Mouse (Mus musculus) megakaryocyte, embryonic 14.5 days (primary cell): ENCODE results near the gene Kdelr1. TPM values are rescaled to one million over a fixed set of nuclear protein-coding genes. Genes with fewer than 3 reads are reported as not detected.

Experiments
- H3K27me3 ChIP-seq: replicated peaks from 2 replicates; pipeline ENCODE3; 2012; ENCODE audit warnings: inconsistent platforms
- H3K36me3 ChIP-seq: replicated peaks from 2 replicates; pipeline ENCODE3; 2012; ENCODE audit warnings: low read length, inconsistent platforms, mixed read lengths
- H3K4me1 ChIP-seq: 2 replicates; pipeline ENCODE4 v1.6.1; 2012; ENCODE audit warnings: inconsistent platforms
- H3K4me3 ChIP-seq: replicated peaks from 2 replicates; pipeline ENCODE3; 2012; ENCODE audit warnings: moderate library complexity, mild to moderate bottlenecking, inconsistent platforms
- H3K9me3 ChIP-seq: 2 replicates; pipeline ENCODE4 v1.6.1; 2012; ENCODE audit warnings: inconsistent platforms
- FLI1 ChIP-seq: IDR thresholded peaks from 2 replicates; pipeline ENCODE4 v1.6.1; 2012; ENCODE audit warnings: low read length, inconsistent platforms, mixed read lengths
- GATA1 ChIP-seq: IDR thresholded peaks from 3 replicates; pipeline ENCODE4 v1.6.1; 2012; ENCODE audit warnings: mixed read lengths, low read length, inconsistent platforms, borderline replicate concordance
- polyA plus RNA-seq: library from polyadenylated mRNA; stranded (reverse); fragments of >175 nt; gene quantifications from 2 replicates; pipeline ENCODE4 v1.2.3, GENCODE M21; 2012; ENCODE audit warnings: low replicate concordance; ENCODE audit not compliant: insufficient read depth

The Kdelr1 gene
- polyA plus RNA-seq, 1 experiment: 331 TPM

- peaks cover 79% of the 10 kb centered on the region for H3K36me3 ChIP-seq
- H3K9me3 ChIP-seq: peaks cover 9% of the 10 kb centered on the region; the same call in 1 of the 2 replicates
- no peak overlapping the region for H3K4me3 ChIP-seq
- peaks cover 38% of the 10 kb centered on the region for H3K4me1 ChIP-seq
- H3K27me3 ChIP-seq: no peaks in the 10 kb centered on the region
- TF ChIP-seq GATA1: no peak
Measured at GRCm38 (mm10) chr7:45909145-45909544, 36.6 kb downstream of the Kdelr1 start.

- Histone ChIP-seq H3K9me3 (peaks cover 9% of the 10 kb centered on the region; the same call in 1 of the 2 replicates), H3K27me3 (no peaks in the 10 kb centered on the region), H3K4me1 (peaks cover 43% of the 10 kb centered on the region), H3K4me3 (no peak overlapping the region), H3K36me3 (peaks cover 86% of the 10 kb centered on the region)
- TF ChIP-seq GATA1 (no peak), FLI1 (no peak)
Measured at GRCm38 (mm10) chr7:45914067-45914466, 41.5 kb downstream of the Kdelr1 start.

GRCm38 (mm10) chr7:45915011-45915410 lies 42.4 kb downstream of the Kdelr1 start:
- H3K4me1 ChIP-seq: peaks cover 43% of the 10 kb centered on the region
- H3K9me3 ChIP-seq: peaks cover under 1% of the 10 kb centered on the region; the same call in 1 of the 2 replicates
- H3K36me3 ChIP-seq: peaks cover 86% of the 10 kb centered on the region
- no peak for TF ChIP-seq FLI1
- no peak for TF ChIP-seq GATA1
- no peaks in the 10 kb centered on the region for H3K27me3 ChIP-seq
- H3K4me3 ChIP-seq: no peak overlapping the region

GRCm38 (mm10) chr7:45916056-45917003 lies 43.8 kb downstream of the Kdelr1 start:
- TF ChIP-seq GATA1 (no peak), FLI1 (no peak)
- peak overlapping the region; percentile 86 for H3K4me3 ChIP-seq
- H3K36me3 ChIP-seq: peaks cover 74% of the 10 kb centered on the region
- peaks cover 55% of the 10 kb centered on the region for H3K4me1 ChIP-seq
- H3K27me3 ChIP-seq: no peaks in the 10 kb centered on the region
- H3K9me3 ChIP-seq: no peaks in the 10 kb centered on the region

- no peak for TF ChIP-seq GATA1
- TF ChIP-seq FLI1: no peak
- Histone ChIP-seq H3K27me3 (no peaks in the 10 kb centered on the region), H3K36me3 (peaks cover 69% of the 10 kb centered on the region), H3K9me3 (no peaks in the 10 kb centered on the region), H3K4me3 (peak overlapping the region; percentile 69), H3K4me1 (peaks cover 64% of the 10 kb centered on the region)
Measured at GRCm38 (mm10) chr7:45917004-45917704, 44.6 kb downstream of the Kdelr1 start.

- Histone ChIP-seq H3K36me3 (peaks cover 64% of the 10 kb centered on the region), H3K9me3 (no peaks in the 10 kb centered on the region), H3K4me3 (no peak overlapping the region), H3K27me3 (no peaks in the 10 kb centered on the region), H3K4me1 (peaks cover 71% of the 10 kb centered on the region)
- TF ChIP-seq FLI1 (no peak), GATA1 (no peak)
Measured at GRCm38 (mm10) chr7:45917926-45918325, 45.4 kb downstream of the Kdelr1 start.

- no peak for TF ChIP-seq FLI1
- no peak for TF ChIP-seq GATA1
- Histone ChIP-seq H3K27me3 (no peaks in the 10 kb centered on the region), H3K4me3 (peak overlapping the region; percentile 69)
Measured at GRCm38 (mm10) chr7:45919083-45919671, 46.6 kb downstream of the Kdelr1 start.

GRCm38 (mm10) chr7:45919761-45920160 lies 47.2 kb downstream of the Kdelr1 start:
- Histone ChIP-seq H3K4me1 (peaks cover 86% of the 10 kb centered on the region), H3K36me3 (peaks cover 45% of the 10 kb centered on the region), H3K27me3 (no peaks in the 10 kb centered on the region), H3K9me3 (no peaks in the 10 kb centered on the region), H3K4me3 (peak overlapping the region; percentile 92)
- TF ChIP-seq FLI1 (no peak), GATA1 (no peak)

More at GRCm38 (mm10) chr7:45919083-45919671, 46.6 kb downstream of the Kdelr1 start:
- Histone ChIP-seq H3K4me1 (peaks cover 83% of the 10 kb centered on the region), H3K9me3 (no peaks in the 10 kb centered on the region), H3K36me3 (peaks cover 51% of the 10 kb centered on the region)

GRCm38 (mm10) chr7:45920583-45921241 lies 48.1 kb downstream of the Kdelr1 start:
- Histone ChIP-seq H3K4me3 (peak overlapping the region; percentile 92), H3K9me3 (peaks cover 6% of the 10 kb centered on the region), H3K4me1 (peaks cover 86% of the 10 kb centered on the region), H3K36me3 (peaks cover 40% of the 10 kb centered on the region), H3K27me3 (no peaks in the 10 kb centered on the region)
- TF ChIP-seq GATA1 (no peak), FLI1 (no peak)
